ENCODE assay signal across 17 mouse cellular contexts in genomic region chr10:42076711-42077110, GRCm38 (mm10). TPM values are rescaled to one million over a fixed set of nuclear protein-coding genes. Genes with fewer than 3 reads are reported as not detected.
"Had no signal": no experiment of that assay in that cellular context is flagged by ENCODE, and none has a peak within 500 bp of the region (broad histone marks: within the 10 kb centered on the region; RNA-seq: fewer than 3 reads in every experiment).

No protein-coding gene starts in this region.

- H3K4me3 ChIP-seq: neural tube, embryonic 13.5 days; neural tube, embryonic 15.5 days; stomach, embryonic 15.5 days had no signal

- H3K36me3 ChIP-seq: neural tube, embryonic 13.5 days; neural tube, embryonic 15.5 days; stomach, embryonic 15.5 days had no signal

- DNase-seq: retina, postnatal 1 day; right cerebral cortex, adult 18-20 months; right cerebral cortex, postnatal 14 days; right cerebral cortex, postnatal 25 days; right cerebral cortex, postnatal 4 days; spleen, adult 18-20 months; thymus, adult 18-20 months; thymus, adult 2 months; thymus, postnatal 14 days; thymus, postnatal 25 days; thymus, postnatal 36 days; thymus, postnatal 4 days had no signal

- H3K27me3 ChIP-seq: neural tube, embryonic 13.5 days; neural tube, embryonic 15.5 days; stomach, embryonic 15.5 days had no signal

- H3K27ac ChIP-seq: neural tube, embryonic 13.5 days; neural tube, embryonic 15.5 days; stomach, embryonic 15.5 days; stomach, postnatal 0 days had no signal

- H3K9ac ChIP-seq: neural tube, embryonic 13.5 days; neural tube, embryonic 15.5 days; stomach, embryonic 15.5 days had no signal

- H3K9me3 ChIP-seq: neural tube, embryonic 13.5 days; neural tube, embryonic 15.5 days; stomach, embryonic 15.5 days had no signal

RNA-seq across cellular contexts. Expression of gene Armc2, which starts 58.5 kb away (rescaled TPM):
- total RNA-seq: neutrophil, adult 5-6 weeks had no signal
